Mouse (Mus musculus) heart, adult 9 months (tissue): ENCODE results near the gene Zfp551.

ENCODE experiments used
- DNase-seq, 2 experiments: peaks; one replicate each; pipeline ENCODE4 v3.0.0; 2022; ENCODE audit warnings: low spot score in 2 of 2

The Zfp551 gene

GRCm38 (mm10) chr7:12422245-12422849, at the start of gene Zfp551:
Gene Zfp551, minus strand, starts transcription at chr7:12422751.
- DNase-seq: peak; percentile 35

- DNase-seq: no peak
These were observed 304 bp upstream of the Zfp551 start for GRCm38 (mm10) chr7:12422855-12423254.

- no peak for DNase-seq
These were observed 810 bp downstream of the Zfp551 start for GRCm38 (mm10) chr7:12421741-12422140.

- DNase-seq: no peak
These were observed 53.4 kb downstream of the Zfp551 start, which contains the start of gene Vmn1r84 for GRCm38 (mm10) chr7:12369173-12369572. Gene Vmn1r84, minus strand, starts transcription at chr7:12369273.
